Mouse (Mus musculus): ENCODE measurements around the gene Eln. TPM values are rescaled to one million over a fixed set of nuclear protein-coding genes. Genes with fewer than 3 reads are reported as not detected.

The Eln gene
- polyA plus RNA-seq, 1 experiment from 2014 or later, result 2.6 TPM

DNA sequence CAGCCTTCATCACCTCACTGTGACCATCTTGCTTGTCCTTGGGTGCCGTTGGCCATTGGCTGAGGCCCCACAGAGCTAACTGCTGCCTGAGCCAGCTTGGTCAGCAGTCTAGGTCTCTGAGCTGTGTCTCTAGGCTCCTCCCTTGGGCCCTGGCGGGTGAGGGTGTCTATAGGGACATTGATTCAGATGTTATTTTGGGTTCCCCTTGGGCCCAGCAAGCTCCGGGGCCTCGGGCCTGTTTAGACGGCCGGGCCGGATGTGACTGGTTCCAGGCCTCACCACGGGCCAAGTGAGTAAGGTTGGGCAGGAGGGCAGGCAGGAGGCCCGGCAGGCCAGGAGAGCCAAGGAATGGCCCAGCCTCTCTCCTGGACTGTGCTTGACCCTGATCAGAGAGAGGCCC is 16.2 kb upstream of the Eln start:
- Histone ChIP-seq H3K4me1 (replicated peaks) (no peaks in the 10 kb centered on the region), H3K9me3 (no peaks in the 10 kb centered on the region), H3K36me3 (no peaks in the 10 kb centered on the region), H3K27ac (no peak overlapping the region), H3K9ac (replicated peaks) (no peak overlapping the region), H3K4me3 (replicated peaks) (no peak overlapping the region), H3K4me2 (replicated peaks) (no peak overlapping the region), H3K27me3 (no peaks in the 10 kb centered on the region)
- ATAC-seq, result no peak
- 88% methylated on average over 9 of the region's 9 CpGs for WGBS

DNA sequence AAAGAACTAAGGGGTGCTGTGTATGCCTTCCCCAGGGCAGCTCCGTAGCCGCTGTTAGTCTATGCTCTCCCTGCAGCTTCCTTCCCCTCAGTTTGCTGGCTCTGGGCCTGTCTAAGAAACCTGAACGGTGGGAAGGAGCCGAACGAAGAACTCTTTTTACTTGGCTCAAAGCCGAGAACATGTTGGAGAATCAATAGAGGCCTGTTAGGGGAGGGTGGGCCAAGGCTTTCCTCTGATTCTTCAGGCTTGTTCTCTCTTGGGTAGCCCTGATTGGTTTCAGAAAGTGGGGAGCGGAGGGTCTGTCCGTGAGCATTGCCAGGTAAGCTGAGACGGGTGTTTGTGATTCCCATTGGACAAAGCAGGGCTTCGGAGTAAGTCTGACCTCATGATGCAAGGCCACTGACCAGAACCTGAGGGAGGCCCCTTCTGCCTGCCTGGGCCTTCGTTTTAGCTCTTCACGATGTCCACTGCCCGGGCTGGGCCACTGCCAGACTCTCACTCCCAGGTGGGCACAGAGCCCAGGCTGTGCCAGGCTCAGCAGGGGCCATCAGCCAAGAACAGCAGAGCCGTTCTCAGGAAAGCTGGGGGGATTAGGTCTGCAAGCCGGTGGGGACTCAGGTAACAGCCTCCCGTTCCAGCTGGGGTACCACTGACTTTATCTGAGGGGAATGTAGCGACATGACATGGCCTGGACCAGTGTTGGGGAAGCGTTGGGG is 14.4 kb upstream of the Eln start:
- no peaks in the 10 kb centered on the region for H3K27me3 ChIP-seq
- no peaks in the 10 kb centered on the region for H3K4me1 ChIP-seq (replicated peaks)
- H3K9me3 ChIP-seq, result no peaks in the 10 kb centered on the region
- ATAC-seq, result no peak
- H3K9ac ChIP-seq (replicated peaks), result no peak overlapping the region
- H3K4me2 ChIP-seq (replicated peaks), result no peak overlapping the region
- 73% methylated on average over 18 of the region's 18 CpGs for WGBS
- H3K36me3 ChIP-seq, result no peaks in the 10 kb centered on the region
- H3K4me3 ChIP-seq (replicated peaks), result no peak overlapping the region
- H3K27ac ChIP-seq, result no peak overlapping the region

DNA sequence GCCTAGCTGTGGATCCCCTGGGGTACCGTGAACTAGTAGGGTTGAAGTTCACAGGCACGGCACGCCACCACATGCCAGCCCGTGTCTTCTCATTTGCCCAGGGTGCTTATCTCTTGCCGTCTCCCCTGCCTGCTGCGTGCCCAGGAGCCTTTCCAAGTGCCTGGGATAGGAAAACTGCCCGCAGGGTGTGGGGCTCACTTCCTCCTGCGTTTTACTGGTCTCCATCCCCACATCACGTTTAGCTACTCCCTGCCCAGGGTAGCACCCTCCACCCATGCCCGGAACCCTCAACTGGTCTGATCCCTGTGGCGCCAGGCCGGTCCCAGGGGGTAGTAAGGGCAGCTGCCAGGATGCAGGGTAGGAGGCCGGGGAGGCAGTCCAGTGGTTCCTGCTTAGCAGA is 8.9 kb upstream of the Eln start:
- H3K4me1 ChIP-seq (replicated peaks), result no peaks in the 10 kb centered on the region
- no peak overlapping the region for H3K9ac ChIP-seq (replicated peaks)
- H3K36me3 ChIP-seq, result no peaks in the 10 kb centered on the region
- H3K4me2 ChIP-seq (replicated peaks), result no peak overlapping the region
- 31% methylated on average over 13 of the region's 13 CpGs for WGBS
- no peak overlapping the region for H3K4me3 ChIP-seq (replicated peaks)
- no peak overlapping the region for H3K27ac ChIP-seq
- H3K9me3 ChIP-seq, result no peaks in the 10 kb centered on the region
- no peaks in the 10 kb centered on the region for H3K27me3 ChIP-seq
- ATAC-seq, result no peak

DNA sequence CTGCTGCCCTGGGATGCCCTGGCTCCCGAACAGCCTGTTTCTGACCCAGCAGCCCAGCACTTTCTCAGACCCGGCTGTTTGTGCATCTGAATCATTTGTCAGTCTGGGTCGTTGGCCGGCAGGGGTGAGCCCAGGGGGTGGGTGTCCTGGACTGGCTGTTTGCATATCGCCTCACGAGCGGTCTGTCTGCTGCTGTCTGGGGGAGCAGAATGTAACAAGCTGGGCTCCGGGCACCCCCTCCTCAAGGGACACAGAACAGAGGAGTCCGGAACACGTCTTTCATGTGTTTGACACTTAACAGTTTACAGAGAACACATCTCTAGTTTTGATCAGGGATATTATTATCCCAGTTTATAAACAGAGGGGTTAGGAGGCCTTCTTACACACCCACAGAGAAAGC is 7.0 kb upstream of the Eln start:
- no peak for ATAC-seq
- Histone ChIP-seq H3K4me1 (replicated peaks) (no peaks in the 10 kb centered on the region), H3K9ac (replicated peaks) (no peak overlapping the region), H3K9me3 (no peaks in the 10 kb centered on the region), H3K27ac (no peak overlapping the region), H3K36me3 (no peaks in the 10 kb centered on the region), H3K27me3 (no peaks in the 10 kb centered on the region; the same call in 1 of the 2 replicates), H3K4me3 (replicated peaks) (no peak overlapping the region), H3K4me2 (replicated peaks) (no peak overlapping the region)
- 56% methylated on average over 10 of the region's 10 CpGs for WGBS

DNA sequence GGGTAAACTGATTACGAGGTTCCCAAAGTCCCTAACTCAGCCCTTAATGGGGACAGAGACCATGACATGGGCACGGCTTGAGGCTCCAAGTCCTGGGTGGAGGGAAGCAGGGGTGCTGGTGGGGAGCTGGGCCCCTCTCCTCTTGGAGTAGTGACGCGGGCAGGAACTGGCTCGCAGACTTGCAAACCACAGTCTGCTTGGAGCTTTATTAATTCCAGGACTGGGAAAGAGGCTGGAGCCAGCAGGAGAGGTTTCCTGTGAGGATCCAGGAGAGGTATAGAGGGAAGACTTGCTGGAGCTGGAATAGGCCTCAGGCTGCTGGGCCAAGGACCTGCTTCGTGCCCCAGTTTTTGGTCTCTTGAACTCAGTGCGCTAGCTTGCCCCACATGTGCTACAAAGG is 3.3 kb upstream of the Eln start:
- no peak for ATAC-seq
- H3K4me3 ChIP-seq (replicated peaks), result no peak overlapping the region
- H3K4me2 ChIP-seq (replicated peaks), result no peak overlapping the region
- H3K9me3 ChIP-seq, result no peaks in the 10 kb centered on the region
- no peak overlapping the region for H3K9ac ChIP-seq (replicated peaks)
- H3K27ac ChIP-seq, result no peak overlapping the region
- H3K27me3 ChIP-seq, result peaks cover 12% of the 10 kb centered on the region
- H3K36me3 ChIP-seq, result no peaks in the 10 kb centered on the region
- WGBS, result 92% methylated on average over 6 of the region's 7 CpGs
- H3K4me1 ChIP-seq (replicated peaks), result peaks cover 10% of the 10 kb centered on the region

DNA sequence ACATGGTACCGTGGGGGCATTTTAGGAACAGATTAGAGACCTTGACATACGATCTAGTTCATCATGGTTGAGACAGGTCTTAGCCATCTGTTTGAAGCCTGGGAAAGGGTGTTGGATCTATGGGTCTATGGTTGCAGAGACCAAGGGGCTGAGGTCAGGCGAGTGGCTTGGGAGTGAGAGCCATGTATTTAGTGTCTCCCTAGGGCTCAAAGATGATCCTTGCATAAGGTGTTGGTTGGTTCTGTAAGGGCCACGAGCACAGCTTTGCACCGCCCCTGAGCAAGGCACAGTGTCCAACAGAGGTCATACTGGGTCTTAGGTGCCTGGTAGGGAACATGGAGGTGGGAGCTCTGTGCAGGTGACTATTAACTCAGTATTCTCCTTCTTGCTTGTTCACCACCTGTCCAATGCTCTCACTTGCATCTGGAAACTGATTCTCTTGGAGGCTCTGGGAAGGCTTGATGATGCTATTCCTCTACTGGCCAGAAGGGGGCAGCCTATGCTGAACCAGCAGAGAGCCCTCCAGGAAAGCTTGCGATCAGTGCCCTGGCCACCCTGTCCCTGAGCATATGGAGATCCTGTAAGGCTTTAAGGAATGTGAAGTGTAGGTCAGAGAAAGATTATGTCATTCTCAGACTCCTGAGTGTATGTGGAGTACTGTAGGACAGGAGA is 960 bp upstream of the Eln start:
- Histone ChIP-seq H3K4me3 (replicated peaks) (no peak overlapping the region), H3K27me3 (peaks cover 12% of the 10 kb centered on the region), H3K4me1 (replicated peaks) (peaks cover 13% of the 10 kb centered on the region), H3K9ac (replicated peaks) (no peak overlapping the region), H3K9me3 (no peaks in the 10 kb centered on the region), H3K27ac (no peak overlapping the region), H3K36me3 (no peaks in the 10 kb centered on the region), H3K4me2 (replicated peaks) (no peak overlapping the region)
- WGBS, result 58% methylated on average over 6 of the region's 6 CpGs
- peak; percentile 30 for ATAC-seq

DNA sequence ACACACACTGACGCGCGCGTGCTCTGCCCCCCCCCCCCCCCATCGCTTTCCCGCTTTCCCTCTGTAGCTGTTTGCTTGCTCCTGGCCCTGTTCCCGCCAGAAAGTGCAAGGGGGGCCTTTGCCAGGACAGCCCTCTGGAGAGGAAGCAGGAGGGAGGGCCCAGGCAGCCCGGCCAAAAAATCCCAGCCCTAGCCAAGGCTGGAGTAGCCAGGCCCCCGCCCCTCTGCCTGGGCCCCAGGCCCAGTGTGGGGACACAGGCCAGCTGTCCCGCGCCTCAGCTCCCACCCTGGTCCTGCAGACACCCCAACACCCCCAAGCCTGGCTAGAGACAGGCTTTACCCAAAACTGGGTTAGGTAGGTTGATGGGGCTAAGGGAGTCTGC is 380 bp upstream of the Eln start:
- no peaks in the 10 kb centered on the region for H3K36me3 ChIP-seq
- peaks cover 14% of the 10 kb centered on the region for H3K4me1 ChIP-seq (replicated peaks)
- H3K9me3 ChIP-seq, result no peaks in the 10 kb centered on the region
- peak; percentile 82 for ATAC-seq
- peak overlapping the region; percentile 42 for H3K4me3 ChIP-seq (replicated peaks)
- peak overlapping the region; percentile 48 for H3K9ac ChIP-seq (replicated peaks)
- H3K27me3 ChIP-seq, result peaks cover 12% of the 10 kb centered on the region
- WGBS, result 12% methylated on average over 6 of the region's 11 CpGs
- H3K27ac ChIP-seq, result no peak overlapping the region
- peak overlapping the region; percentile 77 for H3K4me2 ChIP-seq (replicated peaks)

DNA sequence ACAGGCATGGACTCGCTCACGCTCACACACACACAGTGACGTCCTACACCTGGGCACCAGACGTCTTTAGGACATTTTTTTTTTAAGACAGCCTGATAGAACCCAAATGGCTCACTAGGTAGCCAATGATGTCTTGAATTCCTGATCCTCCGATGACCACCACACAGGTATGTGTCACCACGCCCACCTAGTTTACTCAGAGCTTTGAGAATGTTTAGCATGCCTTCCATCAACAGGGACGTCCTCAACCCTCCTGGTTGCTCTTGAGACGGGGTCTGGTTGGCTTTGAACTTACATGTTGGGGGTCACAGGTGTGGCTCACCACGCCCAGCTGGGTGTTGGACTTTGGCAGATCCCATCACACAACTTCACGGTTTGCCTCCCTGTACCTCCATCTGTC is 922 bp downstream of the Eln start:
- Histone ChIP-seq H3K4me2 (replicated peaks) (no peak overlapping the region; the same call in 1 of the 2 replicates), H3K9ac (replicated peaks) (no peak overlapping the region), H3K27ac (no peak overlapping the region), H3K36me3 (no peaks in the 10 kb centered on the region), H3K27me3 (peaks cover 12% of the 10 kb centered on the region), H3K4me1 (replicated peaks) (peaks cover 18% of the 10 kb centered on the region), H3K9me3 (no peaks in the 10 kb centered on the region), H3K4me3 (replicated peaks) (no peak overlapping the region)
- WGBS, result 88% methylated on average over 10 of the region's 10 CpGs
- no peak for ATAC-seq

DNA sequence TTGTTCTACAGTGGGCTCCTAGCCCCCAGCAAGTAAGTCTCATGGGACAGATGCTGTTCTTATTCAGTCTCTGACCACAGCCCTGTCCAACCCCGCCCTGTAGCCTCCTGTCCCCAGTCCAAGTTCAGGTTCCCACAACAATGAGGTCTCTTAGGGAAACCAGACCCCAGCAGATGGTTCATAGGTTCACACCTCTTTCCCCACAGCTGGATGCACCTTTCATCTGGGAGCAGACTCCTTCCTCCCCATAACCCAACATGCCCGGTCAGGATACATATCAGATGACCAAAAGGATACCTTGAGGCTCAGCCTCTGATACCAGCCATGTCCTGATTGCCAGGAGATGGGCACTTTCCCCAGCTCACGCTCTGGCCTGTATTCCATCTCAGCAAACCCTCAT is 1.3 kb downstream of the Eln start:
- H3K4me3 ChIP-seq (replicated peaks), result no peak overlapping the region
- no peaks in the 10 kb centered on the region for H3K36me3 ChIP-seq
- H3K27me3 ChIP-seq, result peaks cover 12% of the 10 kb centered on the region
- H3K4me2 ChIP-seq (replicated peaks), result no peak overlapping the region
- WGBS, result 89% methylated on average over 3 of the region's 3 CpGs
- no peak overlapping the region for H3K9ac ChIP-seq (replicated peaks)
- H3K27ac ChIP-seq, result no peak overlapping the region
- peaks cover 22% of the 10 kb centered on the region for H3K4me1 ChIP-seq (replicated peaks)
- H3K9me3 ChIP-seq, result no peaks in the 10 kb centered on the region
- ATAC-seq, result no peak

DNA sequence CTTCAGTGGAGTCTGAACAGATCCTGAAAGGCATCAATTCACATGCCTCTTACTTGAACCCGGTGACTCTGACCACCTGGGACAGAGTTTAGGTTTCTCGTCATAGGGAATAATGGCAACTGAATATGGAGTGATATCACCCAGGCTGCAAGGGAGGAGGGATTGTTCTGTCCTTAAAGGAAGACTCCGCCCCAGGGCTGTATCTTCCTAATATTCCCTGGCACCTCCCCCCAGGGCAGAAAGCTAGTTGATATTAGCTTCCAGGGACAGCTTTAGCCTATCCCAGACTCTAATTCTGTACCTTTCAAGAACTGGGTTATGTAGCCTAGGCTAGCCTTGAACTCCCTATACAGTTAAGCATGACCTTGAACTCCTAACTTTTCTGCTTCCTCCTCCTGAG is 2.1 kb downstream of the Eln start:
- 88% methylated on average over 3 of the region's 3 CpGs for WGBS
- ATAC-seq, result no peak
- H3K4me2 ChIP-seq (replicated peaks), result no peak overlapping the region
- H3K27ac ChIP-seq, result no peak overlapping the region
- H3K4me1 ChIP-seq (replicated peaks), result peaks cover 30% of the 10 kb centered on the region
- peaks cover 12% of the 10 kb centered on the region for H3K27me3 ChIP-seq
- H3K9me3 ChIP-seq, result no peaks in the 10 kb centered on the region
- no peaks in the 10 kb centered on the region for H3K36me3 ChIP-seq
- H3K9ac ChIP-seq (replicated peaks), result no peak overlapping the region
- H3K4me3 ChIP-seq (replicated peaks), result no peak overlapping the region

DNA sequence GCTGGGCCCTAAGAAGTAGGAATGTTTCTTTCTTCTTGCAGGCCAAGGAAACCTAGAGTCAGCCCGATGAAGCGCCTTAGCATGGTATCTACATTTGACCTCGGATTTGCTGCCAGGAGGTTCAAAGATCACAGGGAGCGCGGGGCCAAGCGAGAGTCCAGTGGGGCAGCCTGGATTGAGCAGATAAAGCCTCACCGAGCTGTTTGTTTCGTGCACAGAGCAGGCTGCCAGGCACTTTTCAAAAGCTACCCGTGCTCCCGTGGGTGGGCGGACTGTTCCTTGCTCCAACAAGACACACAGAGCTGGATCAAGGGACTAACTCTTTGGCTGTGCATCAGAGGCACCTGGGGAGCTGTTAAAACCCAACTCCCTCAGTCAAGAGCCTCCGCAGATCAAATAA is 3.1 kb downstream of the Eln start:
- Histone ChIP-seq H3K4me1 (replicated peaks) (peaks cover 30% of the 10 kb centered on the region), H3K27me3 (peaks cover 12% of the 10 kb centered on the region), H3K9me3 (no peaks in the 10 kb centered on the region), H3K9ac (replicated peaks) (no peak overlapping the region), H3K36me3 (no peaks in the 10 kb centered on the region), H3K4me3 (replicated peaks) (no peak overlapping the region), H3K4me2 (replicated peaks) (no peak overlapping the region), H3K27ac (no peak overlapping the region)
- ATAC-seq, result no peak
- 44% methylated on average over 12 of the region's 12 CpGs for WGBS

DNA sequence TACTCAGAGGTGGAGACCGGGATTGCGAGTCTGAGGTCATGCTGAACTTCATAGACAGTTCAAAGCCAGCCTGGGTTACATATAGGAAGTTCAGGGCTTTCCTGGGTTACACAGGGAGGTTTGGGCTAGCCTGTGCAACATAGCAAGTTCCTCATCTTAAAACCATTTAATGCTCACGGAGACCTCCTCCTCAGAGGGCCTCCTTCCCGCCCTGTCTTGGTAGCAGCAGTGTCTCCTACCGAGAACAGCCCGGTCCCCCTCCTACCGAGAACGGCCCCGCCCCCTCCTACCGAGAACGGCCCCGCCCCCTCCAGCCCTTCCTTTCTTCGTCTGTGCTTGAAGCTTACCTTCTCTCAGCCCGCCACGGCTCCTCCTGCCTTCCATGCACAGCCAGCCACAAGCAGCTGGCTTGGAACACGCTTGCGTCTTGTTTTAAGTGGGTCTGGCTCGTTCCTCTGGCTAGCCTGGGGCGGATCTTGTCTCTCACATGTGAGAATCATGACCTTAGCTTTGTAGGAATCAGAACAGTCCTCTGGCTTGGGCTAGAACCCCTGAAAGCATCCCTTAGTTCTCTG is 4.8 kb downstream of the Eln start:
- no peak overlapping the region for H3K4me3 ChIP-seq (replicated peaks)
- H3K36me3 ChIP-seq, result no peaks in the 10 kb centered on the region
- H3K9me3 ChIP-seq, result no peaks in the 10 kb centered on the region
- H3K27ac ChIP-seq, result no peak overlapping the region
- peaks cover 12% of the 10 kb centered on the region for H3K27me3 ChIP-seq
- 11% methylated on average over 19 of the region's 19 CpGs for WGBS
- peaks cover 25% of the 10 kb centered on the region for H3K4me1 ChIP-seq (replicated peaks)
- no peak for ATAC-seq
- no peak overlapping the region; the same call in 1 of the 2 replicates for H3K4me2 ChIP-seq (replicated peaks)
- H3K9ac ChIP-seq (replicated peaks), result no peak overlapping the region

All from midbrain, embryonic 13.5 days (tissue).